12 mouse cellular contexts compared by ENCODE assay signal in genomic region chr2:172660916-172661315, GRCm38 (mm10).
DNase-seq lines count a peak whose midpoint lies in the region; ATAC-seq and TF ChIP-seq lines count a peak whose summit lies in the region.
"Had no signal": no experiment of that assay in that cellular context is flagged by ENCODE, and none has a peak within 500 bp of the region (broad histone marks: within the 10 kb centered on the region; RNA-seq: fewer than 3 reads in every experiment).

No protein-coding gene starts in this region.

- no peak for TF ChIP-seq EP300 in liver, postnatal 0 days (IDR thresholded peaks at IDR 0.05; ENCODE audit: low read depth)

- no peak overlapping the region for H3K27ac ChIP-seq in liver, embryonic 11.5 days (ENCODE audit: low read depth, low read length)
- H3K27ac ChIP-seq in liver, postnatal 0 days (ENCODE audit: low read depth): no peak overlapping the region
- peak overlapping the region; percentile 84 for H3K27ac ChIP-seq in embryonic facial prominence, embryonic 10.5 days (replicated peaks)
- H3K27ac ChIP-seq in forebrain, embryonic 12.5 days: no peak overlapping the region
- no peak overlapping the region for H3K27ac ChIP-seq in midbrain, embryonic 12.5 days (replicated peaks)

- no peaks in the 10 kb centered on the region for H3K9me3 ChIP-seq in liver, embryonic 11.5 days (ENCODE audit: control insufficient read depth, low read length)
- H3K9me3 ChIP-seq in liver, postnatal 0 days (ENCODE audit: low read length): no peaks in the 10 kb centered on the region
- no peaks in the 10 kb centered on the region for H3K9me3 ChIP-seq in embryonic facial prominence, embryonic 10.5 days
- H3K9me3 ChIP-seq in forebrain, embryonic 12.5 days: no peaks in the 10 kb centered on the region
- no peaks in the 10 kb centered on the region for H3K9me3 ChIP-seq in midbrain, embryonic 12.5 days

- H3K4me2 ChIP-seq in liver, embryonic 11.5 days: peak overlapping the region; percentile 4; the same call in 1 of the 2 replicates
- no peak overlapping the region for H3K4me2 ChIP-seq in liver, postnatal 0 days (ENCODE audit: low read depth, low read length)
- H3K4me2 ChIP-seq in forebrain, embryonic 12.5 days: no peak overlapping the region
- no peak overlapping the region for H3K4me2 ChIP-seq in midbrain, embryonic 12.5 days (replicated peaks)

- DNase-seq in liver, embryonic 11.5 days (ENCODE audit: low spot score): no peak
- DNase-seq in liver, postnatal 0 days: no peak
- peak; percentile 90 for DNase-seq in embryonic facial prominence, embryonic 10.5 days (ENCODE audit: low spot score)
- no peak for DNase-seq in ovary, postnatal 14 days (ENCODE audit: low spot score)
- no peak for DNase-seq in cerebellum, adult 9-10 months
- DNase-seq: gastrocnemius, postnatal 10 days; heart, postnatal 14 days; kidney, postnatal 14 days; right cerebral cortex, postnatal 14 days had no signal

- 14% methylated on average over 7 of the region's 7 CpGs for WGBS in liver, embryonic 11.5 days
- WGBS in liver, postnatal 0 days (ENCODE audit: insufficient replicate concordance): 14% methylated on average over 7 of the region's 7 CpGs
- 1% methylated on average over 7 of the region's 7 CpGs for WGBS in embryonic facial prominence, embryonic 10.5 days
- 3% methylated on average over 7 of the region's 7 CpGs for WGBS in forebrain, embryonic 12.5 days
- WGBS in midbrain, embryonic 12.5 days: 4% methylated on average over 7 of the region's 7 CpGs

- no peak overlapping the region for H3K9ac ChIP-seq in liver, embryonic 11.5 days (ENCODE audit: low read depth, low read length)
- H3K9ac ChIP-seq in liver, postnatal 0 days (replicated peaks): no peak overlapping the region
- H3K9ac ChIP-seq in forebrain, embryonic 12.5 days: no peak overlapping the region
- no peak overlapping the region for H3K9ac ChIP-seq in midbrain, embryonic 12.5 days (replicated peaks)

- H3K36me3 ChIP-seq in liver, embryonic 11.5 days (ENCODE audit: control insufficient read depth, insufficient read depth, low read length): no peaks in the 10 kb centered on the region
- no peaks in the 10 kb centered on the region for H3K36me3 ChIP-seq in liver, postnatal 0 days (replicated peaks; ENCODE audit: insufficient read depth, low read length)
- no peaks in the 10 kb centered on the region for H3K36me3 ChIP-seq in embryonic facial prominence, embryonic 10.5 days (replicated peaks)
- no peaks in the 10 kb centered on the region for H3K36me3 ChIP-seq in forebrain, embryonic 12.5 days (replicated peaks)
- no peaks in the 10 kb centered on the region for H3K36me3 ChIP-seq in midbrain, embryonic 12.5 days

- TF ChIP-seq CTCF in liver, postnatal 0 days (IDR thresholded peaks at IDR 0.05; ENCODE audit: low read depth): no peak

- no peak overlapping the region for H3K4me3 ChIP-seq in liver, embryonic 11.5 days (ENCODE audit: low read depth, low read length)
- H3K4me3 ChIP-seq in liver, postnatal 0 days (ENCODE audit: low read depth, low read length): no peak overlapping the region
- 0 out of 2 replicates have a peak overlapping the region, but pooled peaks have one; percentile 18 for H3K4me3 ChIP-seq in embryonic facial prominence, embryonic 10.5 days
- H3K4me3 ChIP-seq in forebrain, embryonic 12.5 days (replicated peaks): no peak overlapping the region
- no peak overlapping the region for H3K4me3 ChIP-seq in midbrain, embryonic 12.5 days

- no peak for ATAC-seq in liver, embryonic 11.5 days (replicated peaks; ENCODE audit: low FRiP score)
- ATAC-seq in liver, postnatal 0 days: no peak
- peak; percentile 30; the same call in 1 of the 2 replicates for ATAC-seq in forebrain, embryonic 12.5 days (ENCODE audit: low FRiP score)
- 0 out of 2 replicates have a peak, but pooled peaks have one; percentile 14 for ATAC-seq in midbrain, embryonic 12.5 days (ENCODE audit: low FRiP score, low read depth)
- ATAC-seq: lung, postnatal 0 days had no signal

- H3K27me3 ChIP-seq in liver, embryonic 11.5 days (replicated peaks; ENCODE audit: control insufficient read depth, insufficient read depth, low read length): peaks cover 25% of the 10 kb centered on the region
- peaks cover 7% of the 10 kb centered on the region; the same call in 1 of the 2 replicates for H3K27me3 ChIP-seq in liver, postnatal 0 days (ENCODE audit: insufficient read depth, low read length)
- H3K27me3 ChIP-seq in embryonic facial prominence, embryonic 10.5 days (replicated peaks; ENCODE audit: low read depth, poor library complexity, severe bottlenecking): peaks cover 50% of the 10 kb centered on the region
- H3K27me3 ChIP-seq in forebrain, embryonic 12.5 days: peaks cover 26% of the 10 kb centered on the region
- H3K27me3 ChIP-seq in midbrain, embryonic 12.5 days: peaks cover 42% of the 10 kb centered on the region

- 0 out of 2 replicates have a peak, but pooled peaks cover 2% of the 10 kb centered on the region for H3K4me1 ChIP-seq in liver, embryonic 11.5 days (replicated peaks; ENCODE audit: control insufficient read depth, insufficient read depth, low read length)
- no peaks in the 10 kb centered on the region for H3K4me1 ChIP-seq in liver, postnatal 0 days (ENCODE audit: insufficient read depth)
- H3K4me1 ChIP-seq in embryonic facial prominence, embryonic 10.5 days: peaks cover 42% of the 10 kb centered on the region
- H3K4me1 ChIP-seq in forebrain, embryonic 12.5 days: peaks cover 20% of the 10 kb centered on the region
- peaks cover 24% of the 10 kb centered on the region for H3K4me1 ChIP-seq in midbrain, embryonic 12.5 days

Comparison
In these comparisons a context has a peak if more than half of its experiments do, and no peak if none do; other contexts are left out.
1. ATAC-seq: peak in forebrain, embryonic 12.5 days (single experiment) and midbrain, embryonic 12.5 days (single experiment); none in liver, embryonic 11.5 days (single experiment) and liver, postnatal 0 days (single experiment).